Mouse (Mus musculus): ENCODE data around the gene Bsn. TPM values are rescaled to one million over a fixed set of nuclear protein-coding genes. Genes with fewer than 3 reads are reported as not detected.

Bsn gene
- total RNA-seq, 2 experiments from 2014 or later, result 228 to 231 TPM

Small RNAs within 50 kb of the gene (microRNA-seq; reads per million reads assigned to microRNA genes)
- gene Gm47303 (0 reads per million in 2 experiments), gene Mir7088 (0 reads per million in 2 experiments)

Other genes starting within 250 kb of the Bsn start
- gene Traip, start 240.2 kb downstream of the Bsn start, total RNA-seq (2021), result 10 to 100 TPM; 17.1 to 18.9 TPM
- 1 to 10 TPM; 5.1 to 5.9 TPM for gene Uba7, start 214.9 kb downstream of the Bsn start, total RNA-seq (2021)
- gene Gm20661, start 207.3 kb downstream of the Bsn start, total RNA-seq (2021), result 1 to 10 TPM; 2.0 TPM
- 10 to 100 TPM; 10.7 to 14.7 TPM for gene Inka1, start 204.5 kb downstream of the Bsn start, total RNA-seq (2021)
- 1 to 10 TPM; 4.4 to 6.9 TPM for gene Cdhr4, start 197.9 kb downstream of the Bsn start, total RNA-seq (2021)
- gene Gm20662, start 194.0 kb downstream of the Bsn start, total RNA-seq (2021), result 1 to 10 TPM; 2.5 to 5.5 TPM
- 100 to 1,000 TPM; 241 to 243 TPM for gene Ip6k1, start 187.9 kb downstream of the Bsn start, total RNA-seq (2021)
- 10 to 100 TPM; 15.5 to 17.2 TPM for gene Gmppb, start 141.1 kb downstream of the Bsn start, total RNA-seq (2021)
- 1 to 10 TPM; 2.3 to 2.5 TPM for gene Amigo3, start 137.2 kb downstream of the Bsn start, total RNA-seq (2021)
- not detected for gene Mst1, start 109.9 kb downstream of the Bsn start, total RNA-seq (2021)
- 100 to 1,000 TPM in 1 of 2 experiments, 10 to 100 TPM in 1; 87.8 to 104 TPM for gene Rnf123, start 107.0 kb downstream of the Bsn start, total RNA-seq (2021)
- 10 to 100 TPM; 27.0 to 35.7 TPM for gene Apeh, start 95.8 kb downstream of the Bsn start, total RNA-seq (2021)
- 10 to 100 TPM; 73.4 to 75.4 TPM for gene Dag1, start 73.6 kb upstream of the Bsn start, total RNA-seq (2021)
- gene Nicn1, start 100.0 kb upstream of the Bsn start, total RNA-seq (2021), result 100 to 1,000 TPM; 114 to 116 TPM
- 10 to 100 TPM; 30.2 to 33.0 TPM for gene Amt, start 106.5 kb upstream of the Bsn start, total RNA-seq (2021)
- gene Rhoa, start 115.7 kb upstream of the Bsn start, total RNA-seq (2021), result 100 to 1,000 TPM; 163 to 172 TPM
- 10 to 100 TPM; 29.9 to 31.3 TPM for gene Tcta, start 115.8 kb upstream of the Bsn start, total RNA-seq (2021)
- gene Gpx1, start 148.5 kb upstream of the Bsn start, total RNA-seq (2021), result 10 to 100 TPM; 58.5 to 70.8 TPM
- 100 to 1,000 TPM; 102 to 105 TPM for gene Usp4, start 157.5 kb upstream of the Bsn start, total RNA-seq (2021)
- gene 1700102P08Rik, start 202.4 kb upstream of the Bsn start, total RNA-seq (2021), result 1 to 10 TPM; 2.3 to 2.5 TPM
- gene Ccdc36, start 238.1 kb upstream of the Bsn start, total RNA-seq (2021), result not detected
- not detected for gene BC048562, start 246.1 kb upstream of the Bsn start, total RNA-seq (2021)